Mouse (Mus musculus) adrenal gland, postnatal 36 days (tissue): Measurements from ENCODE around the gene Ddx28. TPM values are rescaled to one million over a fixed set of nuclear protein-coding genes. Genes with fewer than 3 reads are reported as not detected.

ENCODE experiments used
- DNase-seq, 2 experiments: peaks; one replicate each; pipeline ENCODE4 v3.0.0; 2021; ENCODE audit warnings: mixed read lengths in 1 of 2
- total RNA-seq, 2 experiments: library from RNA; stranded (reverse); gene quantifications; 2 replicates each; pipeline ENCODE4 v1.2.3; 2021

Ddx28 gene
- total RNA-seq, 2 experiments from 2014 or later, result 15.5 to 16.9 TPM

DNA sequence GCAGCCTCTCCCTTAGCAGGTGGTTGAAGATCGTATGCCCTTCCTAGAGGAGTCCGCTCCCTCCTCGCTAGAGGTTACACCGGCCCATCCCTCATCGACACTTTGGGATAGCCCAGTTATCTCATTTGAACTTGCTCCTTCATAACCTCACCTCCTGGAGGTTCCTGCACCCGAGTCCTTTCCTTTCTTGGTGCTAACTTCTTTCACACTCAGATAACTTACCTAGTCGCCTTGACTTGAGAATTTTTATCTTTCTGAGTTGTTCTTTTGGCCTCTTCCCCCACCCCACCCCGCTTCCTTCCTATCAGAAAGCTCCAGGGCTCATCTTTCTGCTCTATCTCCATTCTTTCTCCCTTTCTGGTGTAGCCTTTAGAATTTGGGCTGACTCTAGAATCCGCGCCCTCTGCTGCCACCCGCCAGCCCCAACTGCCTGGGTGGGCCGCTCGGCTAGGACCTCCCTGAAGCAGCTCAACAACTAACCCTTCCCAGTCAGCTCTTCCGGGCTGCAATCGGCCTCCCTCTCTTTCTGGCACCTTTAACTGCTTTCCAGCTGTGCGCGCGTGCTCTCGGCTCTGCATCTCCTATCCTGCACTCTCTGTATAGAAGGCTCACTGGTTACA is 44.9 kb downstream of the Ddx28 start:
- peak in 1 of 2 experiments; percentile 29 for DNase-seq

DNA sequence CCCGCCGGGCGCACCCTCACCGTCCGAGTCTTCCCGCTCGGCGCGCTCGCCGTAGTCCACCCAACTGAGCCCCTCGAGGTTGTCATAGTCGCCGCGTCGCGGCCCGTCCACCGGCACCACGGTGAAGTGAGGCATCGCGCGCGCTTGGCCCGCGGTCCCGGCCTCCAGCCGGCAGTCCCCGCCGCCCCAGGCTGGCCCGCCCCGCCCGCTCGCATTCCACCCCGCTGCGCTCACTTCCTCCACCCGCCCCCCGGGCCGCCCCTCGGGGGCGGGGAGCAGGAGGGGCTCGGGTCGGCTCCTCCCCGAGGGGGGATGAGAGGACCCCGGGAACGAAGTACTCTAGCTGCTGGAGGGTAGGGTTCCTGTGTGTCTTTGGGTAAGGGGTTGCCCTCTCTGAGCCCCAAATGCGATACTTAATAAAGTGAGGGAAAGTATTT is 45.8 kb downstream of the Ddx28 start, which contains the start of gene Slc12a4:
Slc12a4 (minus strand) TSS at position 193 of the 437 bp plus-strand sequence.
- peak; percentile 88 to 93 for DNase-seq

DNA sequence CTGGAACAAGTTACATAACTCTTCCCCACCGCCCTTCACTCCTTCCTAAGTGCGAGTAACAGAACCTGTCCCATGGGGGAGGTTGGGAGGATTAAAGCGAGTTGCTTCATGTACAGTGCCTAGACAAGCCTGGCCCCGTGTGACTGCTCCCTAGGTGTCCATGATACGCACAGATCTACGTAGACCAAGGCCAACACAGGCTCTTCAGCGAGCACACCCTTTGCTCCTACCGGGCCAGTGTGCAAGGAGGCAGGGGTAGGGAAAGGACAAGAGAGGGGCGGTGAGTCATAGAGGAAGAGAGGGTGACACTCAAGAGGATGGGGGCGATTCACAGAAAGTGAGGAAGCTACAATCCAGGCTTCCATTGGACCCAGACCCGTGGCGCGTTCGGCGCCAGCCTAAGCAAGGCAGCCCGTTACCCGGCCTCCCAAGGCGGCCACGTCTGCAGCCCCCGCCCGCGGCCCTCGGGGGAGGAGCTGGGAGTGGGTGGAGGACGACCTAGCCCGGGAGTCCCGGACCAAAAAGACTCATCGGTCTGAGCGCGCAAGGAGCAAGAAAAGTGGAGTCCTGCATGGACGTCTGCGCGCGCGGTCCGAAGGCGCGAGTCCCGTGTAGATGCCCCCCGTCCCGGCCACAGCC is 46.3 kb downstream of the Ddx28 start:
- DNase-seq, result peak; percentile 74 to 79

- DNase-seq, result no peak
Measured at GRCm38 (mm10) chr8:105964506-105965265, 47.0 kb downstream of the Ddx28 start.

GRCm38 (mm10) chr8:105961536-105961935 is 50.1 kb downstream of the Ddx28 start:
- DNase-seq, result no peak

DNA sequence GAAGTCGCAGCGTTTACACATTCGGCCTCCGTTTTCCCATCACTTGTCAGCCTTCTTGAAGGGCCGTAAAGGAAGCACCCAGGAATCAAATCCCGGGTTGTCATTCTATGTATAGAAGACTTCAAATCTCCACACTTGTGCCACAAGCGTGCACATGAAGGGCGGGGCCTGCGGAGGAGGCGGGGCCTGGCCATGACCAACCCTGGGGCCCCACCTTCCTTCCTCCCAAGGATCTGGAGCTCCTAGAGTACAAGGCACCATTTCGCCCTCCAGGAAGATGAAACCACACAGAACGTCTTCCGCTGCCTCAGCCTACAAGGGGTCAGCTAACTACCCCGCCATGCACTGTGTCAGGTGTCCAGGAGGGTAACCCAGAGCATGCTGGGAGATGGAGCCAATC is 50.6 kb downstream of the Ddx28 start:
- DNase-seq, result no peak

Other genes starting within 250 kb of the Ddx28 start
- gene Ranbp10, start 184.5 kb downstream of the Ddx28 start, total RNA-seq, result 10 to 100 TPM; 23.7 to 24.0 TPM
- gene Tsnaxip1, start 184.2 kb downstream of the Ddx28 start, total RNA-seq, result not detected
- 1 to 10 TPM; 4.3 to 9.6 TPM for gene Cenpt, start 158.6 kb downstream of the Ddx28 start, total RNA-seq
- gene Thap11, start 156.8 kb downstream of the Ddx28 start, total RNA-seq, result 10 to 100 TPM; 40.0 to 41.1 TPM
- gene Nutf2, start 151.3 kb downstream of the Ddx28 start, total RNA-seq, result 10 to 100 TPM; 43.2 to 43.8 TPM
- gene Edc4, start 131.0 kb downstream of the Ddx28 start, total RNA-seq, result 10 to 100 TPM; 31.6 to 38.2 TPM
- gene Nrn1l, start 118.3 kb downstream of the Ddx28 start, total RNA-seq, result 1 to 10 TPM in 1 of 2 experiments, under 1 TPM in 1; 0.59 to 1.7 TPM
- 10 to 100 TPM; 29.0 to 33.1 TPM for gene Pskh1, start 111.4 kb downstream of the Ddx28 start, total RNA-seq
- under 1 TPM; 0.66 to 0.76 TPM for gene Ctrl, start 78.0 kb downstream of the Ddx28 start, total RNA-seq
- gene Psmb10, start 73.4 kb downstream of the Ddx28 start, total RNA-seq, result 10 to 100 TPM; 68.1 to 87.1 TPM
- gene Lcat, start 68.5 kb downstream of the Ddx28 start, total RNA-seq, result 1 to 10 TPM; 1.3 to 1.9 TPM
- 10 to 100 TPM; 43.9 to 58.9 TPM for gene Slc12a4, start 45.8 kb downstream of the Ddx28 start, total RNA-seq
- gene Dpep3, start 32.5 kb downstream of the Ddx28 start, total RNA-seq, result not detected
- 10 to 100 TPM; 16.0 to 19.3 TPM for gene Dus2, start 20.5 kb downstream of the Ddx28 start, total RNA-seq
- gene Dpep2nb, start 5.9 kb downstream of the Ddx28 start, total RNA-seq, result under 1 TPM in 1 of 2 experiments, not detected in 1; 0.30 TPM
- 10 to 100 TPM; 37.3 to 48.0 TPM for gene Nfatc3, start 47.0 kb upstream of the Ddx28 start, total RNA-seq
- gene Esrp2, start 125.1 kb upstream of the Ddx28 start, total RNA-seq, result 1 to 10 TPM; 1.1 to 3.5 TPM
- 10 to 100 TPM; 17.4 to 29.6 TPM for gene Pla2g15, start 138.5 kb upstream of the Ddx28 start, total RNA-seq
- 10 to 100 TPM; 28.4 to 33.1 TPM for gene Slc7a6, start 157.0 kb upstream of the Ddx28 start, total RNA-seq
- 10 to 100 TPM; 26.3 to 28.6 TPM for gene Slc7a6os, start 199.1 kb upstream of the Ddx28 start, total RNA-seq
- gene Prmt7, start 199.1 kb upstream of the Ddx28 start, total RNA-seq, result 10 to 100 TPM; 27.0 to 28.2 TPM